Mouse (Mus musculus): Measurements from ENCODE around the gene Adss. TPM values are rescaled to one million over a fixed set of nuclear protein-coding genes. Genes with fewer than 3 reads are reported as not detected.

Gene Adss
- total and polyA plus RNA-seq, 2 experiments from 2014 or later: 8.7 to 16.6 TPM

DNA sequence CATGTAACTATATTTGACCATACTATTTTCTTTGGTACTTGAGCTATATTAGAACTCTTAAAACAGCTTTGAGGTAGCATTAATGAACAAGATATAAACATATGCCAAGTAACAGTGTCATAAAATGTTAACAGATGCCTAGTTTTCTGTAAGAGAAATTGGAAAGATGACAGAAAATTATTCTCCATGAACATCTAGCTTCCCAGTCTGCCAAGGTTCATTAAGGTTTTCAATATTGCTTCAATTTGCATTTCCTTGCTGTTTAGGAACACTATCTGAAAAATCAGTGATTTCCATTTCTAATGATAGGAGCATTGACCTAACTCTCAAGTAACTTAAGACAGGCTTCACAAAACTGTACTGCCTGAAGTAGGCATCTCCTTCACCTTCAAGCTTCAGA lies 27.4 kb downstream of the Adss start:
- Histone ChIP-seq H3K27me3 (ENCODE audit: control insufficient read depth, insufficient read depth, low read length) (no peaks in the 10 kb centered on the region), H3K9ac (replicated peaks; ENCODE audit: low read depth, low read length) (no peak overlapping the region), H3K9me3 (replicated peaks; ENCODE audit: control insufficient read depth, low read length) (no peaks in the 10 kb centered on the region), H3K4me3 (ENCODE audit: low read depth, low read length) (no peak overlapping the region), H3K4me1 (ENCODE audit: control insufficient read depth, insufficient read depth) (no peaks in the 10 kb centered on the region), H3K4me2 (ENCODE audit: low read depth, low read length) (no peak overlapping the region), H3K36me3 (replicated peaks; ENCODE audit: control insufficient read depth, insufficient read depth, low read length) (peaks cover 66% of the 10 kb centered on the region), H3K27ac (ENCODE audit: low read depth) (no peak overlapping the region)
- no peak for ATAC-seq (ENCODE audit: insufficient read depth, low read depth)
- TF ChIP-seq EP300 (IDR thresholded peaks at IDR 0.05; ENCODE audit: low read depth) (no peak), CTCF (IDR thresholded peaks at IDR 0.05; ENCODE audit: low read depth) (no peak)
- no peak for DNase-seq (ENCODE audit: low spot score)

DNA sequence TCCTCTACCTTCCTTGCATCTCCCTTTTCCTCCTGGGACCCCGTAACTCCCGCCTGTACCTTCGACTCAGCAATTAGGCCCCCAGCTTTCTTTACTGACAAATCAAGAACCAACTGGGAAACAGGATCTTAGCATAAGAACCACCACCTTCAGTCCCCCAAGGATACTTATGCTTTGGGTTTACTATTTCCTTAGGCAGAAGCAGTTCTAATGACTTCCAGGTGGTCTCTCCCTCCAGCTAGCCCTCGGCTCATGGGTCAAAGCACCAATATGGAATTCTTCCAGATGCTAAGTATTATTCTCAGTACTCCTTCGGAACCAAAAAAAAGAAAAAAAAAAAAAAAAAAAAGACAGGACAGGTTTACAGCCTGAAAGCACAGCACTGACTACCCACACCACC lies 39.1 kb downstream of the Adss start:
- H3K4me2 ChIP-seq (ENCODE audit: low read depth, low read length): no peak overlapping the region
- H3K9me3 ChIP-seq (replicated peaks; ENCODE audit: control insufficient read depth, low read length): no peaks in the 10 kb centered on the region
- no peak for TF ChIP-seq EP300 (IDR thresholded peaks at IDR 0.05; ENCODE audit: low read depth)
- no peak for TF ChIP-seq CTCF (IDR thresholded peaks at IDR 0.05; ENCODE audit: low read depth)
- no peaks in the 10 kb centered on the region for H3K27me3 ChIP-seq (ENCODE audit: control insufficient read depth, insufficient read depth, low read length)
- WGBS: 88% methylated on average over 5 of the region's 5 CpGs
- H3K9ac ChIP-seq (replicated peaks; ENCODE audit: low read depth, low read length): no peak overlapping the region
- H3K4me1 ChIP-seq (ENCODE audit: control insufficient read depth, insufficient read depth): no peaks in the 10 kb centered on the region
- H3K36me3 ChIP-seq (replicated peaks; ENCODE audit: control insufficient read depth, insufficient read depth, low read length): no peaks in the 10 kb centered on the region; the same call in 1 of the 2 replicates
- H3K27ac ChIP-seq (ENCODE audit: low read depth): no peak overlapping the region
- H3K4me3 ChIP-seq (ENCODE audit: low read depth, low read length): no peak overlapping the region
- no peak for ATAC-seq (ENCODE audit: insufficient read depth, low read depth)
- no peak for DNase-seq (ENCODE audit: low spot score)

DNA sequence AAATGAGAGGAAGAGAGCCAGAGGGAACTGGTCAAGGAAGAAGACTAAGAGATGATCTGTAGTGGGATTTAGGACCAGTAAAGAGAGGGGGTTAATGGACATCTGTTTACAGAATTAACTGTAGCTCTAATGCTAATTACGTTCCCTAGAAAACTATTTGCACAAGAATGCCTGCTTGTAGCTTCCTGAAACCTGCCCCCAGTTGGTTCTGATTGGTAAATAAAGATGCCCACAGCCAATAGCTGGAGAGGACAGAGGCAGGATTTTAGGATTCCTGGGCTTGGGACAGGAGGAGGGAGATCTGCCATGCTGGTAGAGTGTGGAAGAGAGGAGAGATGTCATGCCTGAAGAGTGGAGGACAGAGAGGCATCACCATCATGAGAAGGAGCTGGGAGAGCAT lies 42.8 kb downstream of the Adss start:
- no peak for DNase-seq (ENCODE audit: low spot score)
- H3K4me3 ChIP-seq (ENCODE audit: low read depth, low read length): no peak overlapping the region
- H3K4me1 ChIP-seq (ENCODE audit: control insufficient read depth, insufficient read depth): no peaks in the 10 kb centered on the region
- H3K27ac ChIP-seq (ENCODE audit: low read depth): no peak overlapping the region
- no peak for TF ChIP-seq EP300 (IDR thresholded peaks at IDR 0.05; ENCODE audit: low read depth)
- TF ChIP-seq CTCF (IDR thresholded peaks at IDR 0.05; ENCODE audit: low read depth): no peak
- no peak overlapping the region for H3K9ac ChIP-seq (replicated peaks; ENCODE audit: low read depth, low read length)
- H3K36me3 ChIP-seq (replicated peaks; ENCODE audit: control insufficient read depth, insufficient read depth, low read length): no peaks in the 10 kb centered on the region
- no peak overlapping the region for H3K4me2 ChIP-seq (ENCODE audit: low read depth, low read length)
- H3K27me3 ChIP-seq (ENCODE audit: control insufficient read depth, insufficient read depth, low read length): no peaks in the 10 kb centered on the region
- no peak for ATAC-seq (ENCODE audit: insufficient read depth, low read depth)
- peaks cover 29% of the 10 kb centered on the region for H3K9me3 ChIP-seq (replicated peaks; ENCODE audit: control insufficient read depth, low read length)
- 76% methylated on average over 1 of the region's 1 CpGs for WGBS

DNA sequence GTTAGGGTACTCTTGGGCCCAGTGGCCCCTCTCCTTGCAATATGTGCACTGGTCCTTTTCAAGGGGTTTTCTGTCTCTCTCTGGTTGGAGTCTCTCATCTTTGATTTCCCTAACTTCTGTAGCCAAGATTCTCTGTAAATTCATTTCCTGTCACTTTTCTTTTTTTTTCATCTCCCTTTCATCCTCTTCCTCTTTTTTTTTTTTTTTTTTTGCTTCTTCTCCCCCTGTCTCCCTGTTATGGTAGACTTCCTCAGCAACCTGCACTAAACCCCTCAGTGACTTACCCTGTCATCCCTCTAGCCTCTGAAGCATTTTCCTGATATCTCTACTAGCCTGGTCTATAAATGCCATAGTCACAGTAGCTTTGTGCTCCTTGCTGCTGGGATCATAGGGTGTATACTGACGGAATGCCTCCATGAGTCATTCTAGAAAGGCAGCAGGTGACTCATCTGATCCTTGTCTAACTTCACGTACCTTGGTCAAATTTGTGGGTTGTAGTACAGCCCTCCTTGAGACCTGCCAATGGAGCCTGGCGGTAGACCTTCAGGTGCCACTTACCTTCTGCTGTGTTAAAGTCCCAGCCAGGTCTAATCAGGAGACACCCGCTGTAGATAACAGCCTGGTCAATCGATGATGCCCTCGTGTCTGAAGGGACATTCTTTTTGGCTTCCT lies 48.3 kb downstream of the Adss start:
- no peaks in the 10 kb centered on the region for H3K36me3 ChIP-seq (replicated peaks; ENCODE audit: control insufficient read depth, insufficient read depth, low read length)
- no peaks in the 10 kb centered on the region for H3K4me1 ChIP-seq (ENCODE audit: control insufficient read depth, insufficient read depth)
- peaks cover 29% of the 10 kb centered on the region for H3K9me3 ChIP-seq (replicated peaks; ENCODE audit: control insufficient read depth, low read length)
- 93% methylated on average over 6 of the region's 6 CpGs for WGBS
- no peak overlapping the region for H3K9ac ChIP-seq (replicated peaks; ENCODE audit: low read depth, low read length)
- no peak overlapping the region for H3K27ac ChIP-seq (ENCODE audit: low read depth)
- TF ChIP-seq CTCF (IDR thresholded peaks at IDR 0.05; ENCODE audit: low read depth) (no peak), EP300 (IDR thresholded peaks at IDR 0.05; ENCODE audit: low read depth) (no peak)
- H3K4me3 ChIP-seq (ENCODE audit: low read depth, low read length): no peak overlapping the region
- H3K4me2 ChIP-seq (ENCODE audit: low read depth, low read length): no peak overlapping the region
- DNase-seq (ENCODE audit: low spot score): no peak
- no peak for ATAC-seq (ENCODE audit: insufficient read depth, low read depth)
- no peaks in the 10 kb centered on the region for H3K27me3 ChIP-seq (ENCODE audit: control insufficient read depth, insufficient read depth, low read length)

DNA sequence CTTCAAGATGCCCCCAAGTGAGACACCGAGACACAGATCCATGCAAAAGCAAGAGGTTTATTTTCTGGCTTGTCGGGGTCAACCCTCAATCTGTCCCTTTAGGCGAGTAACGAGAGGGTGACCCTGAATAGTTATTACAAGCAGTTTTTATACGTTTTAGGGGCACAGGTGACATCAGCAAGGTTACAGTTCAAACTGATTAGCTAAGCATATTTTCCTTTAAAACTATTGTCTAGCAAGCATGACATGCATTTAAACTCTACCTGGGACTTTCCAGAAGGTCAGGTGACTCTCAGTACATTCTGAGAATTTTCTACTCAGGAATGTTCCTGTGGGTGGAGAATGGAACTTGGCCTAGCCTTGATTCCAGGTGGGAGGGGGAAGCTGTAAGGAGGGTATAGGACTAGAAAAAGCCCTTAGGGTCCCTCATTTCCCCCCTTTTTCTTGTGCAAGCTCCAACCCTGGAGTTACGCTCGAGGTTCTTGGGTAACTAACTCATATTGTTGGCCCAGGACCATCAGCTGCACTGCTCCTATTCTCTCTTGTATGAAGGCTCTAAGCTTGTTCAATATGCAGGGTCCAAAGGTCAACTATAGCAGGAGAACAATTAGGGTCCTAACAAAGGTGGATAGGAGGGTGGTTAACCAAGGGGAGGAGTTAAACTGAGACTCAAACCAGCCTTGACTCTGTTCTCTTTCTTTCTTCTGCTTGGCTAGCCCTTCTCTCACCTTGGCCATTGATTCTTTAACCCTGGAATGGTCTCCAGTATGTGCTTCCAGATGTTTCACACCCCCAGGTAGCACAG lies 51.6 kb downstream of the Adss start:
- peaks cover 10% of the 10 kb centered on the region for H3K9me3 ChIP-seq (replicated peaks; ENCODE audit: control insufficient read depth, low read length)
- no peaks in the 10 kb centered on the region for H3K4me1 ChIP-seq (ENCODE audit: control insufficient read depth, insufficient read depth)
- no peak overlapping the region for H3K4me3 ChIP-seq (ENCODE audit: low read depth, low read length)
- no peaks in the 10 kb centered on the region for H3K36me3 ChIP-seq (replicated peaks; ENCODE audit: control insufficient read depth, insufficient read depth, low read length)
- H3K4me2 ChIP-seq (ENCODE audit: low read depth, low read length): no peak overlapping the region
- WGBS: 81% methylated on average over 7 of the region's 7 CpGs
- H3K27ac ChIP-seq (ENCODE audit: low read depth): no peak overlapping the region
- TF ChIP-seq EP300 (IDR thresholded peaks at IDR 0.05; ENCODE audit: low read depth) (no peak), CTCF (IDR thresholded peaks at IDR 0.05; ENCODE audit: low read depth) (no peak)
- DNase-seq (ENCODE audit: low spot score) (no peak), ATAC-seq (ENCODE audit: insufficient read depth, low read depth) (no peak)
- no peaks in the 10 kb centered on the region for H3K27me3 ChIP-seq (ENCODE audit: control insufficient read depth, insufficient read depth, low read length)
- no peak overlapping the region for H3K9ac ChIP-seq (replicated peaks; ENCODE audit: low read depth, low read length)

Measured in heart, postnatal 0 days (tissue).